10 mouse cellular contexts compared by ENCODE assay signal in the genomic region with DNA sequence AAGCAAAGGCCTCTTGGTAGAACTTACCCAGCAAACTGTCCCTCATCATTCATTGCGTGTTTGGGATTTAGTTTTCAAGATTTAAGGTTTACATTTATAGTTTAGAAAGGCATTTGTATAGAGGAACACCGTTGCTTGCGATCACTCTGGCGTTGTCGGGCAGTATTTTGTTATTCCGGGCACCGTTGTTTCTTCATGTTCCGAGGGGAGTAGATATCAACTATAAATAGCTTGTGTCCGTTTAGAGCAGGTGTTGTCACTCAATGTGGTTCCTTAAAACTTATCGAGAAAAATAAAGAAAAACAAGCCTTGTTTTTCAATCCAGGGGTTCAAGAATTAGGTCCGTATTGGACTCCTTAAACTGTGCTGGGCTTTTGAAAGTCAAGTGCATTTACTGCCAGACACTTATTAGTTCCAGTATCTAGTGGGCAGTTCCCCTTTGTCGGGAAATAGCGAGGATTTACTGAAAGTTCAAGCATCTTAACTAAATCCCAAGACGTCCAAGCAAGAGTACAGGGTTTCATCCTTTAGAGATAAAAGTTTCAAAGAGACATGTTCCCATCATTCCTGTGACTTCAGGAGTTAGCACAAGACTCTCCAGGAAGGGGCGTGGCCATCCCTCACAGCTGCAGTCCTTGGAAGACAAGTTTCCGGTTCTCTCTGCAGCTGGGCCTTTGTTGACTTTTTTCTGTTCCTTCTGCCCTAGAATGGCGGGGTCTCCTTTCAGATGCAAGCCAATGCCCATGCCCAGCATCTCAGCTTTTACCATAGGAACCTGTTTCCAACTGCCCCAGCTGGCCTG. TPM values are rescaled to one million over a fixed set of nuclear protein-coding genes. Genes with fewer than 3 reads are reported as not detected.
DNase-seq lines count a peak whose midpoint lies in the region; TF ChIP-seq lines count a peak whose summit lies in the region.
"Had no signal": no experiment of that assay in that cellular context is flagged by ENCODE, and none has a peak within 500 bp of the region (broad histone marks: within the 10 kb centered on the region; RNA-seq: fewer than 3 reads in every experiment).

No protein-coding gene starts in this region.

- intact Hi-C loops in heart, postnatal 10 days (cut with DNase I) = no loop called here

- peak overlapping the region; percentile 70 for H3K4me3 ChIP-seq in bone marrow, adult 2 months (replicated peaks; ENCODE audit: control insufficient read depth, low read depth, low read length)

- H3K27ac ChIP-seq in bone marrow, adult 2 months (ENCODE audit: control insufficient read depth, insufficient read depth, low read depth, low read length, poor library complexity) = peak overlapping the region; percentile 49
- H3K27ac ChIP-seq: embryonic facial prominence, embryonic 15.5 days had no signal

- peaks cover 3% of the 10 kb centered on the region; the same call in 1 of the 2 replicates for H3K4me1 ChIP-seq in bone marrow, adult 2 months (ENCODE audit: control insufficient read depth, insufficient read depth, low read length)
- H3K4me1 ChIP-seq: embryonic facial prominence, embryonic 15.5 days had no signal

- no peaks in the 10 kb centered on the region for H3K36me3 ChIP-seq in splenic B cell, adult 2 months (ENCODE audit: control insufficient read depth, insufficient read depth, low read length, poor library complexity, severe bottlenecking)
- H3K36me3 ChIP-seq: embryonic facial prominence, embryonic 15.5 days had no signal

- 1% methylated on average over 17 of the region's 17 CpGs for WGBS in bone marrow, adult 2 months

- H3K27me3 ChIP-seq in splenic B cell, adult 2 months (ENCODE audit: control insufficient read depth, insufficient read depth, low read length, poor library complexity, severe bottlenecking) = no peaks in the 10 kb centered on the region

- no peak for TF ChIP-seq CTCF in bone marrow, adult 2 months (IDR thresholded peaks at IDR 0.05; ENCODE audit: control insufficient read depth, insufficient read depth, low read length)

- no peak for TF ChIP-seq POLR2A in bone marrow, adult 2 months (IDR thresholded peaks at IDR 0.05; ENCODE audit: borderline replicate concordance, control insufficient read depth, low read depth, low read length)

- DNase-seq in kidney, postnatal 14 days = peak; percentile 9
- no peak for DNase-seq in kidney, adult 8-10 months
- DNase-seq in heart, postnatal 10 days = peak; percentile 49 to 59
- peak; percentile 51 for DNase-seq in splenic B cell, adult 2 months (ENCODE audit: low read depth, low spot score)
- DNase-seq in adrenal gland, adult (ENCODE audit: inconsistent age in 2 of 2, low spot score in 1 of 2) = no peak
- no peak for DNase-seq in right cerebral cortex, adult 18-20 months
- DNase-seq in retina, postnatal 1 day = no peak

RNA-seq across cellular contexts. Expression of gene Syk, which starts 1.9 kb away (rescaled TPM):
- 52.8 and 120 TPM in 2 replicates for polyA plus RNA-seq in bone marrow, adult 2 months (2011; ENCODE audit: insufficient read depth, insufficient read length, low replicate concordance, missing spikeins)
- 10 to 100 TPM; 17.6 to 22.0 TPM for total RNA-seq in heart, postnatal 10 days (2021)
- polyA plus RNA-seq: Patski had no signal

RNA-seq across cellular contexts. Expression of gene Diras2, which starts 53.8 kb away (rescaled TPM):
- polyA plus RNA-seq in bone marrow, adult 2 months (2011; ENCODE audit: insufficient read depth, insufficient read length, low replicate concordance, missing spikeins) = 3.1 and 5.9 TPM in 2 replicates
- total RNA-seq in heart, postnatal 10 days (2021) = 1 to 10 TPM in 1 of 2 experiments, under 1 TPM in 1; 0.79 to 1.4 TPM
- polyA plus RNA-seq: Patski had no signal

Comparison
In these comparisons a context has a peak if more than half of its experiments do, and no peak if none do; other contexts are left out.
1. DNase-seq: peak in kidney, postnatal 14 days (single experiment), heart, postnatal 10 days (2 of 2) and splenic B cell, adult 2 months (single experiment); none in kidney, adult 8-10 months (0 of 2), adrenal gland, adult (0 of 2), right cerebral cortex, adult 18-20 months (single experiment) and retina, postnatal 1 day (single experiment).